Mouse (Mus musculus): ENCODE measurements around the gene Sfi1.
"Not testable (repeated sequence)": the region's sequence is repeated elsewhere in the genome, so short reads cannot be mapped to it uniquely, and the experiment has no call there.

- TF ChIP-seq CTCF, POLR2A (IDR thresholded peaks at IDR 0.05; ENCODE audit: extremely low read depth, insufficient read depth, low read length): not testable (repeated sequence)
Measured at GRCm38 (mm10) chr11:3125922-3126321, 67.3 kb downstream of the Sfi1 start.

All from cortical plate, adult 2 months (tissue).